Mouse (Mus musculus): ENCODE measurements around the gene Zfp952. TPM values are rescaled to one million over a fixed set of nuclear protein-coding genes. Genes with fewer than 3 reads are reported as not detected.
"Not testable (repeated sequence)": the region's sequence is repeated elsewhere in the genome, so short reads cannot be mapped to it uniquely, and the experiment has no call there.

Gene Zfp952
- 11.7 and 12.7 TPM in 2 replicates for polyA plus RNA-seq (2012; rRNA removed)

GRCm38 (mm10) chr17:32992699-32993474, at the start of gene Zfp952:
Gene Zfp952 (plus strand): TSS chr17:32993129.
- DNase-seq (ENCODE audit: extremely low spot score in 1 of 2, low spot score in 1 of 2): peak; percentile 90 to 95

GRCm38 (mm10) chr17:32943661-32944060, 49.3 kb upstream of the Zfp952 start:
- no peak for DNase-seq (ENCODE audit: extremely low spot score in 1 of 2, low spot score in 1 of 2)

GRCm38 (mm10) chr17:32944402-32945035, 48.4 kb upstream of the Zfp952 start:
- no peak for DNase-seq (ENCODE audit: extremely low spot score in 1 of 2, low spot score in 1 of 2)

- no peak for DNase-seq (ENCODE audit: extremely low spot score in 1 of 2, low spot score in 1 of 2)
These were observed 46.2 kb upstream of the Zfp952 start for GRCm38 (mm10) chr17:32946716-32947115.

GRCm38 (mm10) chr17:32947215-32947914, 45.6 kb upstream of the Zfp952 start, which contains the start of gene Cyp4f13:
Gene Cyp4f13 (minus strand): TSS chr17:32947402.
- DNase-seq (ENCODE audit: extremely low spot score in 1 of 2, low spot score in 1 of 2): peak; percentile 84 to 95

- no peak for DNase-seq (ENCODE audit: extremely low spot score in 1 of 2, low spot score in 1 of 2)
These were observed 42.8 kb upstream of the Zfp952 start for GRCm38 (mm10) chr17:32950136-32950535.

GRCm38 (mm10) chr17:32951006-32951405, 41.9 kb upstream of the Zfp952 start:
- DNase-seq (ENCODE audit: extremely low spot score in 1 of 2, low spot score in 1 of 2): no peak

- peak; percentile 49 to 94 for DNase-seq (ENCODE audit: extremely low spot score in 1 of 2, low spot score in 1 of 2)
These were observed 41.5 kb upstream of the Zfp952 start for GRCm38 (mm10) chr17:32951441-32951840.

GRCm38 (mm10) chr17:32965253-32965622, 27.7 kb upstream of the Zfp952 start:
- DNase-seq (ENCODE audit: extremely low spot score in 1 of 2, low spot score in 1 of 2): no peak

GRCm38 (mm10) chr17:32965623-32966290, 27.2 kb upstream of the Zfp952 start, which contains the start of gene Zfp472:
Gene Zfp472 (plus strand): TSS chr17:32965814.
- peak; percentile 87 to 95 for DNase-seq (ENCODE audit: extremely low spot score in 1 of 2, low spot score in 1 of 2)

GRCm38 (mm10) chr17:32981361-32981760, 11.6 kb upstream of the Zfp952 start:
- DNase-seq (ENCODE audit: extremely low spot score in 1 of 2, low spot score in 1 of 2): no peak

GRCm38 (mm10) chr17:32986301-32986700, 6.6 kb upstream of the Zfp952 start:
- no peak for DNase-seq (ENCODE audit: extremely low spot score in 1 of 2, low spot score in 1 of 2)

GRCm38 (mm10) chr17:32991965-32992698, 797 bp upstream of the Zfp952 start:
- peak in 1 of 2 experiments; percentile 6 for DNase-seq (ENCODE audit: extremely low spot score in 1 of 2, low spot score in 1 of 2)

GRCm38 (mm10) chr17:32998492-32998891, 5.6 kb downstream of the Zfp952 start:
- DNase-seq (ENCODE audit: extremely low spot score in 1 of 2, low spot score in 1 of 2): no peak

GRCm38 (mm10) chr17:33008337-33008736, 15.4 kb downstream of the Zfp952 start:
- no peak for DNase-seq (ENCODE audit: extremely low spot score in 1 of 2, low spot score in 1 of 2)

- DNase-seq (ENCODE audit: extremely low spot score in 1 of 2, low spot score in 1 of 2): not testable (repeated sequence)
These were observed 27.5 kb downstream of the Zfp952 start for GRCm38 (mm10) chr17:33020434-33020833.

- no peak for DNase-seq (ENCODE audit: extremely low spot score in 1 of 2, low spot score in 1 of 2)
These were observed 39.4 kb downstream of the Zfp952 start for GRCm38 (mm10) chr17:33032376-33032775.

- DNase-seq (ENCODE audit: extremely low spot score in 1 of 2, low spot score in 1 of 2): peak; percentile 63 to 87
These were observed 40.3 kb downstream of the Zfp952 start, which contains the start of gene Zfp763 for GRCm38 (mm10) chr17:33032900-33033891. Gene Zfp763 (minus strand): TSS chr17:33033402.
